Mouse (Mus musculus): ENCODE data around the gene Chrna5.

- TF ChIP-seq POLR2A (IDR thresholded peaks at IDR 0.05; ENCODE audit: borderline replicate concordance, extremely low read depth, insufficient read depth, insufficient read length, poor library complexity, severe bottlenecking) (no peak), CTCF (IDR thresholded peaks at IDR 0.05; ENCODE audit: borderline replicate concordance, extremely low read depth, insufficient read depth, insufficient read length) (no peak)
Measured at GRCm38 (mm10) chr9:54969972-54970637, 10.6 kb upstream of the Chrna5 start.

Data from brain, embryonic 14.5 days (tissue).